Mouse (Mus musculus) gastrocnemius, adult 8-10 months (tissue): ENCODE measurements around the gene Atp11a. TPM values are rescaled to one million over a fixed set of nuclear protein-coding genes. Genes with fewer than 3 reads are reported as not detected.

Experiments
- DNase-seq, 2 experiments: peaks; one replicate each; pipeline ENCODE4 v3.0.0; 2022; ENCODE audit warnings: low spot score in 2 of 2
- total RNA-seq, 4 experiments: library from RNA; stranded (reverse); gene quantifications; 2 replicates each; pipeline ENCODE4 v1.2.4; 2022

Gene Atp11a
- total RNA-seq, 4 experiments from 2014 or later = 22.9 to 33.6 (median 27.0) TPM

- no peak for DNase-seq
These were observed 148.3 kb downstream of the Atp11a start for GRCm38 (mm10) chr8:12905122-12905521.

GRCm38 (mm10) chr8:12905599-12906321 is 148.9 kb downstream of the Atp11a start:
- no peak for DNase-seq

- DNase-seq = no peak
These were observed 149.8 kb downstream of the Atp11a start for GRCm38 (mm10) chr8:12906597-12906996.

- no peak for DNase-seq
These were observed 150.9 kb downstream of the Atp11a start for GRCm38 (mm10) chr8:12907730-12908129.

GRCm38 (mm10) chr8:12912011-12912410 is 155.2 kb downstream of the Atp11a start:
- DNase-seq = no peak

- DNase-seq = no peak
These were observed 158.6 kb downstream of the Atp11a start for GRCm38 (mm10) chr8:12915187-12916006.

GRCm38 (mm10) chr8:12916156-12916900 is 159.5 kb downstream of the Atp11a start:
- DNase-seq = no peak

GRCm38 (mm10) chr8:12917029-12917428 is 160.2 kb downstream of the Atp11a start:
- DNase-seq = no peak

- no peak for DNase-seq
These were observed 161.0 kb downstream of the Atp11a start for GRCm38 (mm10) chr8:12917831-12918230.

Other genes starting within 250 kb of the Atp11a start
- gene Spaca7, start 184.0 kb upstream of the Atp11a start, total RNA-seq = not detected
- gene Tubgcp3, start 84.8 kb upstream of the Atp11a start, total RNA-seq = 1 to 10 TPM; 7.5 to 8.5 (median 7.9) TPM
- gene Mcf2l, start 116.8 kb downstream of the Atp11a start, total RNA-seq = 10 to 100 TPM; 12.1 to 19.6 (median 16.5) TPM